Mouse (Mus musculus): ENCODE results near the gene Gdf15. TPM values are rescaled to one million over a fixed set of nuclear protein-coding genes. Genes with fewer than 3 reads are reported as not detected.

Gene Gdf15
- polyA plus RNA-seq, 1 experiment from 2014 or later: not detected

DNA sequence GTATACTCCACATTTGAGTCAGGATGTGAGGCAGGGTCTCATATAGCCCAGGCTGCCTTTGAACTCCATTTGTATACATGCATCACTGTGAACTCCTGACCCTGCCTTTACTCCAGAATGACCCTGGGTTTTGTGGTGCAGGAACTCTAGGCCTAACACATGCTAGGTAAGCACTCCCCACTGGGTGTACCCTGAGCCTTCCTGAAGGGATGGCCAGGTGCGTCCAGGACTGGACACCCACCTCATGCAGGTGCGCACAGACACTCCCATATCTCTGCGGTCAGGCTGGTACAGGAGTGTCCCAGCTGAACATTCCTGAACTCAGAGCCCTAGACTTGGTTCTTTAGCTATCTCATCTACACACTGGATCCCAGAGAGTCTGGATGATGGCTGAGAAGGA lies 41.9 kb upstream of the Gdf15 start:
- H3K4me1 ChIP-seq (ENCODE audit: control insufficient read depth, insufficient read depth, low read length): no peaks in the 10 kb centered on the region; the same call in 1 of the 2 replicates
- ATAC-seq (replicated peaks; ENCODE audit: insufficient number of reproducible peaks, low FRiP score, low TSS enrichment, low read depth) (0 out of 2 replicates have a peak, but pooled peaks have one; percentile 8), DNase-seq (ENCODE audit: low spot score) (no peak)
- H3K9me3 ChIP-seq (replicated peaks; ENCODE audit: control insufficient read depth, low read length): no peaks in the 10 kb centered on the region
- no peaks in the 10 kb centered on the region for H3K27me3 ChIP-seq (ENCODE audit: control insufficient read depth, insufficient read depth, low read length)
- peak overlapping the region; percentile 62 for H3K9ac ChIP-seq (replicated peaks; ENCODE audit: low read length)
- peak overlapping the region; percentile 49 for H3K27ac ChIP-seq (replicated peaks; ENCODE audit: low read depth, low read length)
- H3K4me3 ChIP-seq (ENCODE audit: low read depth, low read length): peak overlapping the region; percentile 47
- H3K36me3 ChIP-seq (replicated peaks; ENCODE audit: control insufficient read depth, insufficient read depth, low read depth, low read length): no peaks in the 10 kb centered on the region
- peak overlapping the region; percentile 79 for H3K4me2 ChIP-seq (ENCODE audit: low read depth, low read length)
- WGBS: 87% methylated on average over 3 of the region's 3 CpGs

DNA sequence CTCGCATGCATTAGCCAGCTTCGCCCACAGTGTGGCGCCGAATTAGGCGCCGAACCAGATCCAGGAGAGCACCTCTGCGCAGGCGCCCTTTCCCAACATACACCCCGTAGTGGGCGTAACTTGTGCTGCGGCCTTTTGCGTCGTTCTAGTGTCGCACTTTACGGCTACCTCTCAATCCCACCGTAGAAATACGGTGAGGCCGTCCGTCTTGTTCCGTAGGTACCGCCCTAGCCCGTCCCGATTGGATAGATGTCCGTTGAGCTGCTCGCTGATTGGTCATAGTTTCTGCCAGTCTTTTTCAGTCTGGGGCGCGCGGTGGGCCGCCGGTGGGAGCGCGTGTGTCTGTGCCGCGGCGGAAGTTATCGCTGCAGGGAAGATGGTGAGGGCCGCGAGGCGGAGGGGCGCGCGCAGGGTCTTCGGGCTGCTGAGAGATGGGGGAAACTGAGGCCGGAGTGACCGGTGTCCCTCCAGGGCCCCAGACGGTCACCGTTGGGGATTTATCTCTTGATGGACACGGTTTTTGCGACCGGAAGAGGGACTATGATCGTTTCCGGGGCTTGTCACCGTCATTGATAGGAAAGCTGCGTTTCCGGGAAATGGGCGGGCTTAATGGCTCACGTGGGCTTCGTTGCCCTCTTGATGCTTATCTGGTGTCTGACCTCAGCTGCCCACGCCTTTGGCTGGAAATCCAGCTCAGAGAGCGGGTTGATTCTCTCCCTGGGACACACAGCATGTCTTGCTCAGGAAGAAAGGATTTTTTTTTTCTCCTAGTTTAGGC lies 41.0 kb upstream of the Gdf15 start, which contains the start of gene Lsm4:
Gene Lsm4, plus strand, starts transcription at position 170 of the 778 bp plus-strand sequence.
- Histone ChIP-seq H3K36me3 (replicated peaks; ENCODE audit: control insufficient read depth, insufficient read depth, low read depth, low read length) (no peaks in the 10 kb centered on the region), H3K27ac (replicated peaks; ENCODE audit: low read depth, low read length) (peak within 1 kb of the TSS; percentile 49), H3K9ac (replicated peaks; ENCODE audit: low read length) (peak within 1 kb of the TSS; percentile 65), H3K4me1 (ENCODE audit: control insufficient read depth, insufficient read depth, low read length) (no peaks in the 10 kb centered on the region; the same call in 1 of the 2 replicates), H3K4me3 (ENCODE audit: low read depth, low read length) (peak within 1 kb of the TSS; percentile 47), H3K9me3 (replicated peaks; ENCODE audit: control insufficient read depth, low read length) (no peaks in the 10 kb centered on the region), H3K27me3 (ENCODE audit: control insufficient read depth, insufficient read depth, low read length) (no peaks in the 10 kb centered on the region), H3K4me2 (ENCODE audit: low read depth, low read length) (peak within 1 kb of the TSS; percentile 79)
- peak; percentile 100 for DNase-seq (ENCODE audit: low spot score)
- peak; percentile 94 for ATAC-seq (replicated peaks; ENCODE audit: insufficient number of reproducible peaks, low FRiP score, low TSS enrichment, low read depth)
- WGBS: 0% methylated on average over 60 of the region's 60 CpGs

DNA sequence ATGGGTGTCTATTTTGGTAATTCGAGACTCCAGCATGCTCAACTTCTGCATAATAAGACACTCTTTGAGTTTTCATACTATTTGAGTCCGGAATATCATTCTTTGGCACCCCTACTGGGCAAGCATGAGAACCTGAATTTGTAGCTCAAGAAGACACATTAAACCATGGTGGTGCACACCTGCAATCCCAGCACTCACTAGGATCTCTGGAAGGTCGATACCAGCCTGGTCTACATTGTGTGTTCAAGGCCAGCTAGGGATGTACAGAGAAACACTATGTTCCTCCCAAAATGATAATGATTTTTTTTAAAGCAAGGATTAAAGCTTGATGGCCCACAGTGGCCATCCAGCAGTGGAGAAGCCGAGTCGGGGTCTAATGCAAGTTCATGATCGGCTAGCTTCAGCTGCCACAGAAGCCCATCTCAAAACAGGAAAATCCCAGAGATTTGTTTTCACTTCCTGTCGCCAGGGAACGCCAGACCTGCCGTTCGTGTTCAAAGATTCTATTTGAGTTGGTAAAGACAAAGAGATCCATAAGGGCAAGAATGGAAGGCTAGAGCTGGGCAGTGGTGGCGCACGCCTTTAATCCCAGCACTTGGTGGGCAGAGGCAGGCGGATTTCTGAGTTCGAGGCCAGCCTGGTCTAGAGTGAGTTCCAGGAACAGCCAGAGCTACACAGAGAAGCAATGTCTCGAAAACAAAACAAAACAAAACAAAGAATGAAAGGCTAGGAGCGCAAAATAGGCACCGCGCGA lies 40.2 kb upstream of the Gdf15 start:
- no peak for DNase-seq (ENCODE audit: low spot score)
- WGBS: 39% methylated on average over 19 of the region's 19 CpGs

DNA sequence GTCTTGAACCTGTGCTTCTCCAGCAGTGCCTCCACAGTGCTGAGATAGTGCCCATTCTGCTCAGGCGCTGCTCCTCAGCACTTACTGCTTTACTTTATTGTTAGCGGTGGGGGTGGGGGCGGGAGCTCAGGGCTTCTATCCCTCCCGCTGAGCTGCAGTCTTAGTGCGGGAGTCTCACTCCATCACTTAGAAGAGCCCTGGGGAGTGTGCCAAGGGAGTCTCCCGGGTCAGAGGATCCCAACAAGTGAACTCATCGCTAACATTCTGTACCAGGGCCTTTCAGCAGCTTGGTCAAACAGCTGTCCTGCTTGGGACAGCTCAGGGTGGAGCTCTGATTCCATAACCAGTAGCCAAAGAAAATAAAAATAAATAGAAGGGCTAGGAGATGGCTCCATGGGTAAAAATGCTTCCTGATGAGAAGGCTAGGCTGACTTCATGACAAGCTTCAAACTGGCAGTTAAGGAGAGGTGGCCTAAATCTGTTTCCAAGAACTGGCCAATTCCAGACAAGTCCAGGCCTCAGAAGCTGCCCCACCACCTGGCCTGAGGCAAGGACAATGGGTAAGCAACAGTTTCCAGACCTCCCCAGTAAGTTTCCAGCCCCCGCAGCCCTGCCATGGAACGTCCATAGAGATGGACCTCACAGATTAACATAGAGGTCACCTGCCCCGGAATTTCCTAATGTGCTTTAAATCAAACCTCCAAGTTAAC lies 39.5 kb upstream of the Gdf15 start:
- no peaks in the 10 kb centered on the region for H3K36me3 ChIP-seq (replicated peaks; ENCODE audit: control insufficient read depth, insufficient read depth, low read depth, low read length)
- no peak overlapping the region for H3K4me2 ChIP-seq (ENCODE audit: low read depth, low read length)
- no peaks in the 10 kb centered on the region for H3K9me3 ChIP-seq (replicated peaks; ENCODE audit: control insufficient read depth, low read length)
- no peaks in the 10 kb centered on the region for H3K27me3 ChIP-seq (ENCODE audit: control insufficient read depth, insufficient read depth, low read length)
- DNase-seq (ENCODE audit: low spot score) (no peak), ATAC-seq (replicated peaks; ENCODE audit: insufficient number of reproducible peaks, low FRiP score, low TSS enrichment, low read depth) (no peak)
- H3K27ac ChIP-seq (replicated peaks; ENCODE audit: low read depth, low read length): no peak overlapping the region
- 61% methylated on average over 10 of the region's 10 CpGs for WGBS
- no peaks in the 10 kb centered on the region; the same call in 1 of the 2 replicates for H3K4me1 ChIP-seq (ENCODE audit: control insufficient read depth, insufficient read depth, low read length)
- H3K4me3 ChIP-seq (ENCODE audit: low read depth, low read length): no peak overlapping the region
- H3K9ac ChIP-seq (replicated peaks; ENCODE audit: low read length): no peak overlapping the region

More for the DNA sequence above, 40.2 kb upstream of the Gdf15 start:
- peak overlapping the region; percentile 47 for H3K4me3 ChIP-seq (ENCODE audit: low read depth, low read length)
- H3K4me1 ChIP-seq (ENCODE audit: control insufficient read depth, insufficient read depth, low read length): no peaks in the 10 kb centered on the region; the same call in 1 of the 2 replicates
- H3K36me3 ChIP-seq (replicated peaks; ENCODE audit: control insufficient read depth, insufficient read depth, low read depth, low read length): no peaks in the 10 kb centered on the region
- H3K9ac ChIP-seq (replicated peaks; ENCODE audit: low read length): peak overlapping the region; percentile 65
- H3K9me3 ChIP-seq (replicated peaks; ENCODE audit: control insufficient read depth, low read length): no peaks in the 10 kb centered on the region
- no peaks in the 10 kb centered on the region for H3K27me3 ChIP-seq (ENCODE audit: control insufficient read depth, insufficient read depth, low read length)
- ATAC-seq (replicated peaks; ENCODE audit: insufficient number of reproducible peaks, low FRiP score, low TSS enrichment, low read depth): peak; percentile 10; the same call in 1 of the 2 replicates
- peak overlapping the region; percentile 37 for H3K4me2 ChIP-seq (ENCODE audit: low read depth, low read length)
- H3K27ac ChIP-seq (replicated peaks; ENCODE audit: low read depth, low read length): peak overlapping the region; percentile 32

DNA sequence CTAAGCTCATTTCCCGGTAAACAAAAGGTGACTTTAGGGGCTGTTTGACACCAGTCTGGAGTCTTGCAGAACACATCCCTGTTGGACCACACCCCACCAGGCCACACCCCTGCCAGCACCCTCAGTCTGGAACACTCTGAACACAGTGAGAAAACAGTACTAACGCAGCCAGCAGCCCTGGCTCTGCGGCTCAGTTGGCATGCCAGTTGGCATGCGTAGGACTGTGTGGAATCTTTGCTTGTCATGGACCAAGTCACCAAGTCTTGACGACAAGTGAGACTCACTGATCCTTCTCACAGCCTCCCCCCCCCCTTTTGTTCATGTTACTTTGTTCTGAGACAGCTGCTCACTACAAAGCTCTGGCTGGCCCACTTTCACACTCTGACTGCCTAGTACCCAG lies 34.8 kb upstream of the Gdf15 start:
- Histone ChIP-seq H3K4me1 (ENCODE audit: control insufficient read depth, insufficient read depth, low read length) (no peaks in the 10 kb centered on the region), H3K27ac (replicated peaks; ENCODE audit: low read depth, low read length) (no peak overlapping the region), H3K9ac (replicated peaks; ENCODE audit: low read length) (no peak overlapping the region), H3K9me3 (replicated peaks; ENCODE audit: control insufficient read depth, low read length) (no peaks in the 10 kb centered on the region), H3K27me3 (ENCODE audit: control insufficient read depth, insufficient read depth, low read length) (no peaks in the 10 kb centered on the region), H3K4me2 (ENCODE audit: low read depth, low read length) (no peak overlapping the region), H3K36me3 (replicated peaks; ENCODE audit: control insufficient read depth, insufficient read depth, low read depth, low read length) (no peaks in the 10 kb centered on the region), H3K4me3 (ENCODE audit: low read depth, low read length) (no peak overlapping the region)
- 78% methylated on average over 5 of the region's 5 CpGs for WGBS
- ATAC-seq (replicated peaks; ENCODE audit: insufficient number of reproducible peaks, low FRiP score, low TSS enrichment, low read depth): no peak
- no peak for DNase-seq (ENCODE audit: low spot score)

DNA sequence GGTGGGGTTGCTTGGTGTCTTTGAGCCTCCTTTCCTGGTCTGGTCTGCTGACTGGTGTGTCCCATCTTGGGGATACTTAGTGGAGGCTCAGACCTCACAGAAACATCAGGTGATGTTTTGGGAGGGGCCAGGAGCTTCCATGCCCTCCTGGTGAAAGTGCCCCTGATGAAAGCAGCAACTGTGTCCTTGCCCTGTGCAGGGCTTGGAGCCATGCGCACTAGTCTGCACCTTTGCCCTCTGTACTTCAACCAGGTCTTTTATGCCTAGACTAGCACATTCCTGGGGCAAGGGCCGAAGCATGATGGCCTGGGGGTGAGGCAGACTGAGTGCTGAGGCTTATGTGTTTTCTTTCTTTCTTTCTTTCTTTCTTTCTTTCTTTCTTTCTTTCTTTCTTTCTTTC lies 33.3 kb upstream of the Gdf15 start:
- Histone ChIP-seq H3K4me1 (ENCODE audit: control insufficient read depth, insufficient read depth, low read length) (no peaks in the 10 kb centered on the region), H3K27ac (replicated peaks; ENCODE audit: low read depth, low read length) (no peak overlapping the region), H3K9ac (replicated peaks; ENCODE audit: low read length) (no peak overlapping the region), H3K4me3 (ENCODE audit: low read depth, low read length) (no peak overlapping the region), H3K36me3 (replicated peaks; ENCODE audit: control insufficient read depth, insufficient read depth, low read depth, low read length) (no peaks in the 10 kb centered on the region), H3K9me3 (replicated peaks; ENCODE audit: control insufficient read depth, low read length) (no peaks in the 10 kb centered on the region), H3K27me3 (ENCODE audit: control insufficient read depth, insufficient read depth, low read length) (no peaks in the 10 kb centered on the region), H3K4me2 (ENCODE audit: low read depth, low read length) (no peak overlapping the region)
- 59% methylated on average over 2 of the region's 2 CpGs for WGBS
- ATAC-seq (replicated peaks; ENCODE audit: insufficient number of reproducible peaks, low FRiP score, low TSS enrichment, low read depth) (no peak), DNase-seq (ENCODE audit: low spot score) (no peak)

DNA sequence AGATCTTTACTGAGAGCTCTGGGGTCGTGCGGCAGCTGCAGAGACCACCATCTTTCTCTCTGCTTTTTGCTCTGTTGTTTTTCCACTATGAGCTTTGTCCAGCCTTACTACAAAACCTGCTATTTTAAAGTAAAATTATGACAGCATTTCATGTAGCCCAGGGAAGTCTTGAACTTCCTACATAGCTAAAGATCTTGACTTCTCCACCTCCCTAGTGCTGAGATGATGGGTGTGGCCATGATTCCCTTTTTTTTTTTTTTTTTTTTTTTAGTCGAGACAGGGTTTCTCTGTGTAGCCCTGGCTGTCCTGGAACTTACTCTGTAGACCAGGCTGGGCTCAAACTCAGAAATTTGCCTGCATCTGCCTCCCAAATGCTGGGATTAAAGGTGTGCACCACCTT lies 32.4 kb upstream of the Gdf15 start:
- Histone ChIP-seq H3K4me3 (ENCODE audit: low read depth, low read length) (no peak overlapping the region), H3K4me1 (ENCODE audit: control insufficient read depth, insufficient read depth, low read length) (no peaks in the 10 kb centered on the region), H3K9me3 (replicated peaks; ENCODE audit: control insufficient read depth, low read length) (no peaks in the 10 kb centered on the region), H3K36me3 (replicated peaks; ENCODE audit: control insufficient read depth, insufficient read depth, low read depth, low read length) (no peaks in the 10 kb centered on the region), H3K27ac (replicated peaks; ENCODE audit: low read depth, low read length) (no peak overlapping the region), H3K27me3 (ENCODE audit: control insufficient read depth, insufficient read depth, low read length) (no peaks in the 10 kb centered on the region), H3K4me2 (ENCODE audit: low read depth, low read length) (no peak overlapping the region), H3K9ac (replicated peaks; ENCODE audit: low read length) (no peak overlapping the region)
- DNase-seq (ENCODE audit: low spot score): no peak
- WGBS: 80% methylated on average over 3 of the region's 3 CpGs
- ATAC-seq (replicated peaks; ENCODE audit: insufficient number of reproducible peaks, low FRiP score, low TSS enrichment, low read depth): no peak
